Mouse (Mus musculus): ENCODE data around the gene Rac3. TPM values are rescaled to one million over a fixed set of nuclear protein-coding genes. Genes with fewer than 3 reads are reported as not detected.

Gene Rac3
- total RNA-seq, 2 experiments from 2014 or later, result 1.5 to 1.8 TPM

Other genes starting within 250 kb of the Rac3 start
- 100 to 1,000 TPM; 229 to 250 TPM for gene Mrpl12, start 236.9 kb upstream of the Rac3 start, total RNA-seq (2021)
- gene Slc25a10, start 229.6 kb upstream of the Rac3 start, total RNA-seq (2021), result 10 to 100 TPM; 43.7 to 45.7 TPM
- 1 to 10 TPM; 1.7 to 1.8 TPM for gene Gcgr, start 190.8 kb upstream of the Rac3 start, total RNA-seq (2021)
- 10 to 100 TPM; 76.5 to 82.6 TPM for gene Mcrip1, start 171.7 kb upstream of the Rac3 start, total RNA-seq (2021)
- under 1 TPM in 1 of 2 experiments, not detected in 1; 0.83 TPM for gene Ppp1r27, start 170.3 kb upstream of the Rac3 start, total RNA-seq (2021)
- gene P4hb, start 148.2 kb upstream of the Rac3 start, total RNA-seq (2021), result 100 to 1,000 TPM; 353 to 365 TPM
- 100 to 1,000 TPM; 296 to 308 TPM for gene Arhgdia, start 139.8 kb upstream of the Rac3 start, total RNA-seq (2021)
- 100 to 1,000 TPM; 134 TPM for gene Alyref, start 123.1 kb upstream of the Rac3 start, total RNA-seq (2021)
- 100 to 1,000 TPM; 117 to 118 TPM for gene Anapc11, start 123.0 kb upstream of the Rac3 start, total RNA-seq (2021)
- 1 to 10 TPM; 2.4 to 2.5 TPM for gene Npb, start 113.0 kb upstream of the Rac3 start, total RNA-seq (2021)
- 10 to 100 TPM; 56.8 to 58.1 TPM for gene Pcyt2, start 103.5 kb upstream of the Rac3 start, total RNA-seq (2021)
- 10 to 100 TPM; 10.2 to 11.7 TPM for gene Sirt7, start 96.2 kb upstream of the Rac3 start, total RNA-seq (2021)
- gene Mafg, start 87.9 kb upstream of the Rac3 start, total RNA-seq (2021), result 10 to 100 TPM; 23.4 to 25.8 TPM
- gene Pycr1, start 77.7 kb upstream of the Rac3 start, total RNA-seq (2021), result 1 to 10 TPM; 7.9 to 8.0 TPM
- gene Myadml2, start 73.3 kb upstream of the Rac3 start, total RNA-seq (2021), result 10 to 100 TPM; 26.3 to 28.1 TPM
- gene Notum, start 60.3 kb upstream of the Rac3 start, total RNA-seq (2021), result under 1 TPM; 0.16 to 0.26 TPM
- 10 to 100 TPM; 62.7 to 64.0 TPM for gene Aspscr1, start 48.5 kb upstream of the Rac3 start, total RNA-seq (2021)
- gene Cenpx, start 7.7 kb upstream of the Rac3 start, total RNA-seq (2021), result 10 to 100 TPM; 39.5 to 41.8 TPM
- 10 to 100 TPM; 11.0 to 11.3 TPM for gene Lrrc45, start 7.5 kb upstream of the Rac3 start, total RNA-seq (2021)
- gene Dcxr, start 5.8 kb downstream of the Rac3 start, total RNA-seq (2021), result 1 to 10 TPM; 3.6 to 4.5 TPM
- 1 to 10 TPM; 3.0 to 3.9 TPM for gene Cbr2, start 10.6 kb downstream of the Rac3 start, total RNA-seq (2021)
- gene Hmga1b, start 41.3 kb downstream of the Rac3 start, total RNA-seq (2021), result 10 to 100 TPM; 37.1 to 47.2 TPM
- 10 to 100 TPM; 13.2 to 13.3 TPM for gene Rfng, start 62.7 kb downstream of the Rac3 start, total RNA-seq (2021)
- 10 to 100 TPM; 73.0 to 78.0 TPM for gene Gps1, start 62.8 kb downstream of the Rac3 start, total RNA-seq (2021)
- gene Dus1l, start 74.9 kb downstream of the Rac3 start, total RNA-seq (2021), result 10 to 100 TPM; 34.0 to 37.5 TPM
- gene Fasn, start 103.1 kb downstream of the Rac3 start, total RNA-seq (2021), result 10 to 100 TPM; 59.3 to 63.9 TPM
- 1 to 10 TPM; 2.1 to 2.4 TPM for gene Ccdc57, start 211.4 kb downstream of the Rac3 start, total RNA-seq (2021)
- 10 to 100 TPM; 13.3 to 22.8 TPM for gene Slc16a3, start 227.0 kb downstream of the Rac3 start, total RNA-seq (2021)

All from heart, postnatal 4 days (tissue).